Mouse (Mus musculus): ENCODE data around the gene Mpzl1.

The Mpzl1 gene

DNA sequence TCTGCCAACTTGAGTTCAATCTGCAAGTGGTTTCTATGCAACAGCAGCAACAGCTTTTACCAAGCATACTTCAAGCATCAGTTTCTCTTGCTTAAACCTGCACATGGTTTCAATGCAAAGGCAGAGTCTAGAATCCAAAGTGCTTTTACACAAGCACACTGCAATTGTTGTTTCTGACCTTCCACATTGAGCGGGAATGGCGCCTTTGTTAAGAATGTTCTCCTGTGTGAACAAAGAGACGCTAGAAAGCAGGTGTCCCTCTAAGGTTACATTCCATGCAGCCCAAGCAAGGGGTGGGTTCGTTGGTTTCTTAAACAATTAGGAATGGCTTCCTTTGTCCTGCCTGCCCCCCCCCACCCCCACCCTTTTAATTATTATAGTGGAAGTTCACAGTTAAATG is 20.4 kb downstream of the Mpzl1 start:
- peak; percentile 55 for DNase-seq

DNA sequence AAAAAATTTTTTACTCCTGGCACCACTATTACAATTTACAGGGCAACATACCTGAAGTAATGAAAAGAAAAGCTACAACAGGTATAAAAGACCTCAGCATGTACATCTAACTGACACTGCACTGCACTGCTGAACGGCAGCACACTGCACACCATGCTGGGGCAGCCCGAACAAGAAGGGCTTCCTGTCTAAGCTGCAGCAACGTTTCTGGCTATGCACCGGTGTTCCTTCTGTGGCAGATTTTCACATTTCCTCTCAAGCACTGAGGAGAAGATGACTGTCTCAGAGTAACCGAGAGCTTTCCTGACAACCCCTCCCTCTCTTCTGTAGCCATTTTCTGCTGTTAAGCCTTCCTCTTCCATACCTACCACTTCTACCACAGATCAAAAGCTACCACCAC is 21.6 kb downstream of the Mpzl1 start:
- DNase-seq = peak; percentile 73

GRCm38 (mm10) chr1:165610321-165610999 is 23.9 kb downstream of the Mpzl1 start:
- DNase-seq = peak; percentile 70

GRCm38 (mm10) chr1:165609495-165610320 is 24.6 kb downstream of the Mpzl1 start:
- DNase-seq = peak; percentile 75

GRCm38 (mm10) chr1:165608904-165609303 is 25.4 kb downstream of the Mpzl1 start:
- peak; percentile 53 for DNase-seq

DNA sequence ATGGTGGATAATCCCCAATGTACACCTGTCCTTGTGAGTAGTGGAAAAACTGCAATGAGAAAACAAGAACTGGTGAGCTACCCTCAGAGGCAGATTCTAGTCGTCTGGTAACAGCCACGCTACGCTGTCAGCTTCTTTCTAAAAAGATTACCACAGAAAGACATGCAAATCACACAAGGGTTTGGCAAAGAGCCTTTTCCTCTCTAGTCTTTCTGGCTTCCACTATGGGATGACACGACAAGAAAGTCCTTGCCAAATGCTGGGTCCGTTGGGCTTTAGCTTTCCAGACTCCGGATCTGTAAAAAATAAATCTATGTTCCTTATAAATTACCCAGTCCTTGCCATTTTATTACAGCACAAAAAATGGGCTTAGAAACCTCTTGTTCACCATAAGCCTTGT is 28.6 kb downstream of the Mpzl1 start:
- DNase-seq = peak; percentile 74

DNA sequence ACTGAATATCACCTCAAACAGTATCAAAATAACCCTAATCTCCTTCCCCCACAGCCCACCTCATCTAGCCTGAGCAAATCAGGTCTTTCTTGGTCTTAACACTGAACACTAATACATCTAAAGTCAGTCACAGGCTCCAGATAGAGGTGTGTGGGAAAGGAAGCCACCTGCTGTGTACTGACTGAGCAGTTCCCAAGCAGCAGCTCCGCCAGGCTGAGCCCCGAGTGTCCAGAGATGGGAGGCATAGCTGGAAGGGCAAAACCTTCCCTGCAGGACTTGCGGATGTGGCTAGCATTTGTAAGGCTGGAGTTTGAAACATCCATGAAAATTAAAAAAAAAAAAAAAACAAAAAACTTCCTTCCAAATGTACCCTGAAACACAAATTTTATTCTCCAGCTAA is 29.2 kb downstream of the Mpzl1 start:
- DNase-seq = peak; percentile 64

- DNase-seq = peak; percentile 60
Observed at GRCm38 (mm10) chr1:165604203-165604602, 30.1 kb downstream of the Mpzl1 start.

GRCm38 (mm10) chr1:165603218-165603617 is 31.1 kb downstream of the Mpzl1 start:
- peak; percentile 86 for DNase-seq

GRCm38 (mm10) chr1:165601775-165602280 is 32.5 kb downstream of the Mpzl1 start:
- DNase-seq = peak; percentile 70

DNA sequence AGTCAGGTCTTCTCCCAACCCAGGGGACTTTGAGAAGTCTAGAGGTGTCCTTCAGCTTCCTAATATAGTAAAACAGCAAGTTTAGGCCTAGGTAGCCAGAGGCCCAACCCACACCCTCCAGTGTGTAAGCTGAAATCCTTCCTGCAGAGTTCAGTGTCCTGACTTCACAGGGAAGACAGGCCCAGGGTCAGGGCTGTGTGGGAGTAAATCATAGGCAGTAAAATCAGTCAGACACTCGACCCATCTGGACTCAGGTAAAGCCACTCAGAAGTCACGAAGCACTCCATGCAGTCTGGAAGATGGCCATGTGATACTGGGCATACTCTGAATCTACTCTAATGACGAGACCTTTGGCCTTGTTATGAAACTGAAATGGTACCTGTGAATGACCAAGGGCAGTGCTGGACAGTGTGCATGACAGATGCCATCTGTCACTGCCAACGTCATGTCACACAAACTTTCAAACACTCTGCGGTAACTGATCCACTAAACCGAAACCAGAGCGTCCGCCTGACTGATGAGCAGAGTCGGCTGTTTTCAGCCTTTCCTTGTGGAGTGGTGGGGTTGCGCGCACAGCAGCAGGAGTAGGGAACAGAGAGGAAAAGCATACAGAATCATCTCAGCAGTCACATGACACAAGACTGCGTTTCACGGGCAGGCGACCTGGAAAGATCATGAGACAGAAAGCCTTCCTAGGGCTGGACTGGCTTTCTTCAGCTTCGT is 39.5 kb downstream of the Mpzl1 start:
- DNase-seq = no peak

GRCm38 (mm10) chr1:165592295-165593082 is 41.8 kb downstream of the Mpzl1 start:
- DNase-seq = peak; percentile 94

DNA sequence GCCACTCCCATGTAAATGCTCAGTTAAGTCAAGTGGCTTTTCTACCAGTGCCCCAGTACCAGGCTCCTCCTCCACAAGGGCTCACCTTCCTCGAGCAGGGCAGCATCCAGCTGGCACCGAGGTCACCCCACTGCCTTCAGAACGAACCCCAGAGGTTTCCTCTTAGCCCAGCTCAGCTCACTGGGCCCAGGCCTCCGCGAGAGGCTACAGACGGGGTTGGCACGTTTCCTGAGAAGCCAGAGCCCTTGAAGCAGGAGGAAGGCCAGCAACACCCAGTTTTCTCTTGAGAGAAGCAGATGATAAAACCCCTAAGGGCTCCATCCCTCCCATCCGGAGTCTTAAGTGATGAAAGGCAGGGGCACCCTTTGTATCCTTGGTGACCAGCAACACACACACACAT is 43.6 kb downstream of the Mpzl1 start:
- no peak for DNase-seq

GRCm38 (mm10) chr1:165589280-165590048 is 44.9 kb downstream of the Mpzl1 start:
- DNase-seq = peak; percentile 99

DNA sequence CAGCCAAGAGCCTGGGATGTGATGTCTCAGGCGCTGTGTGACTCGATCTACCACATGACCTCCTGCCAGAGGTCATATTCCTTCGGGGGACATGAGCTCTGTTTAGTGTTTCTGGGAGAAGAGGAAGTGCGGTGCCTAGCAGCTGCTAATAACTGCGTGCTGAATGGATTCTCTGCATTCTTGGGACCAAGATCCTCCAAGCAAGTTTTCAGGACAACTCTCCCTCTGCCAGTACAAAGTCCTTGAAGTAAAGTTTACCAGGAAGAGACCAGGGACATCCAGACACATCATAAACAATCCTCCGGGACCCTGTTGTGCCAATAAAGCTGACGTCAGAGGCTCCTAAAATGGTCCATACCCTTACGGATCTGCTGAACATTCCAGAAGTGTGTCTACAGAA is 46.5 kb downstream of the Mpzl1 start:
- DNase-seq = peak; percentile 94

DNA sequence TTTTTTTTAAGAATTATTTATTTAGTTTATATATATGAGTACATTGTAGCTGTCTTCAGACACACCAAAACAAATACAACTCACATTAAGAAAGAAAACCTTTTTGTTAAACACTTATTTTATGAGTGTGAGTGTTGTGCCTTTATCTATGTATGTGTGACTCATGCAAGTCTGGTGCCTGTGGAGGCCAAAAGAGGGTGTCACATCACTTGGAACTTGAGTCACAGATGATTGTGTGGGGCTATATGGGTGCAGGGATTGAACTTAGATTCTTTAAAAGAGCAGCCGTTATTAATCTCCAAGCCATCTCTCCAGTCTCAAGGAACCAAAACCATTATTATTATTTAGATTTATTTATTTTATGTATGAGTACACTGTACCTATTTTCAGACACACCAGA is 48.0 kb downstream of the Mpzl1 start:
- no peak for DNase-seq

GRCm38 (mm10) chr1:165585389-165586104 is 48.8 kb downstream of the Mpzl1 start:
- DNase-seq = peak; percentile 94

DNA sequence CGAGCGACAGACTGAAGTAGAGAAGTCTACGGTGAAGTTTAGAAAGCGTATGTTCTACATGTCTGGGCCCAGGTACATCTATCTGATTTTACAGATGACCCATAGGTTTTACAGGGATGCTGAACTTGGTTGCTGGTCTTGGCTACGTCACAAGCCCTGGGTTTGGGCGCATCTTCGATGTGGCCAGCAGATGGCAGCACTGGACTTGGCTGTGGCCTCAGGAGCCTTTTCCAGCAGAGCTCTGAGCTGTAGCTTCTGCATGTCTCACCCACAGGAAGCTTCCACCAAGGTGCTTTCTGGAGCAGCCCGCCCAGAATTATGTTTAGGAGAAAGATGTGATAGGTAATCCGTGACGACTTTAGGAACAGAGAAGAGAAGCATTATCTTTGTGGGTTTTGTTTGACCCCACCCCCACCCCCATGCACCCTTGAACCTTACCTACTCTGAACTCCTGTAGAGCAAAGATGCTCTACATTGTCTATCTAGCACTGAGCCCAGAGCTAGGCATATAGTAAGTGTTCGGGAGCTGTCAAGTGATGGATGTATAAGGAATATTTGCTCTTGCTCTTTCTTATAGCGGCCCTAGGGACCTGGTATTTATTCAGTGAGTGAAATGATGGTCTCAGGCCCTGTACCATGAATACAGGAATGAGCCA is 50.7 kb downstream of the Mpzl1 start:
- peak; percentile 98 for DNase-seq

DNA sequence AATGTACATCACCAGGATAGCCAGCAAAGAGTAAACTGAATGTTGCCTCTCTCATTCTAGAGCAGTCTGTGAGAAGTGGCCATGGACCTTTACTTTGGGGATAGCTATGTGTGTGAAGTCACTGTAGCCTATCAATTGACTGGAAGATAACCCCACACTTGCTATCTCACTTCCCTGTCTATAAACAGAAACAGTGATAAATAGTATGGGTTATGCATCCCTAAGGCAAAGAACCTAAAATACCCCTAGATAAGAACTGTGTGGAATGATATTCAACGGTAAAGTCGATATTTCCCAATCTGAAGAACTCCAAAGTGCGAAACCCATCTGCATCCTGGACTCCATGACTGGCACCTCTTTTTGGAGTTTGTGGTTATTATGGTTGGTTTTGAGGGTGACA is 53.1 kb downstream of the Mpzl1 start:
- DNase-seq = no peak

- no peak for DNase-seq
Observed at GRCm38 (mm10) chr1:165579332-165579731, 55.0 kb downstream of the Mpzl1 start.

Data from heart, adult 11 months (tissue).